Mouse (Mus musculus) heart, embryonic 13.5 days (tissue): Measurements from ENCODE around the gene Pdzph1. TPM values are rescaled to one million over a fixed set of nuclear protein-coding genes. Genes with fewer than 3 reads are reported as not detected.

Experiments
- ATAC-seq: fragments of 200-750 bp; cut with Nextera tagmentation; 2 replicates; pipeline ENCODE4 v1.8.0; 2017; ENCODE audit warnings: moderate TSS enrichment; ENCODE audit not compliant: insufficient number of reproducible peaks, low FRiP score, low TSS enrichment; ENCODE audit errors: extremely low read depth
- H3K27ac ChIP-seq: fragments of 300-500 bp; sonication (generic); replicated peaks from 2 replicates; pipeline ENCODE4 v1.5.1; 2015; ENCODE audit warnings: moderate library complexity, mild to moderate bottlenecking, inconsistent platforms
- H3K27me3 ChIP-seq: fragments of 300-500 bp; sonication (generic); replicated peaks from 2 replicates; pipeline ENCODE4 v1.6.1; 2015; ENCODE audit warnings: mild to moderate bottlenecking, inconsistent platforms
- H3K36me3 ChIP-seq: fragments of 300-500 bp; sonication (generic); 2 replicates; pipeline ENCODE4 v1.6.1; 2015; ENCODE audit warnings: mild to moderate bottlenecking, inconsistent platforms
- H3K4me1 ChIP-seq: fragments of 300-500 bp; sonication (generic); 2 replicates; pipeline ENCODE4 v1.6.1; 2015; ENCODE audit warnings: inconsistent platforms
- H3K4me2 ChIP-seq: fragments of 300-500 bp; sonication (generic); 2 replicates; pipeline ENCODE4 v1.6.1; 2015; ENCODE audit warnings: inconsistent platforms, mild to moderate bottlenecking, moderate library complexity
- H3K4me3 ChIP-seq: fragments of 300-500 bp; sonication (generic); 2 replicates; pipeline ENCODE4 v1.5.1; 2015; ENCODE audit warnings: moderate library complexity, mild to moderate bottlenecking, inconsistent platforms
- H3K9ac ChIP-seq: fragments of 300-500 bp; sonication (generic); 2 replicates; pipeline ENCODE4 v1.6.1; 2015; ENCODE audit warnings: inconsistent platforms, mild to moderate bottlenecking, moderate library complexity
- H3K9me3 ChIP-seq: fragments of 300-500 bp; sonication (generic); 2 replicates; pipeline ENCODE4 v1.6.1; 2016; ENCODE audit warnings: inconsistent platforms
- WGBS: fragments of 180-500 bp; shearing (Covaris S2); methylation state at CpG from one replicate; pipeline ENCODE4 v1.1.7; 2015; ENCODE audit warnings: mixed read lengths; 5-methylcytosine and 5-hydroxymethylcytosine counted together
- polyA plus RNA-seq: library from polyadenylated mRNA; unstranded; fragments of >200 nt; fragmentation: Nextera tagmentation; extraction: Ambion mirVana; gene quantifications from 2 replicates; pipeline ENCODE4 v1.2.1, GENCODE M21; 2015

The Pdzph1 gene
- polyA plus RNA-seq, 1 experiment from 2014 or later = not detected

GRCm38 (mm10) chr17:58957055-58957454 lies 34.1 kb downstream of the Pdzph1 start:
- Histone ChIP-seq H3K27me3 (no peaks in the 10 kb centered on the region), H3K9me3 (no peaks in the 10 kb centered on the region), H3K36me3 (no peaks in the 10 kb centered on the region), H3K27ac (no peak overlapping the region), H3K4me2 (no peak overlapping the region), H3K9ac (no peak overlapping the region), H3K4me3 (no peak overlapping the region), H3K4me1 (no peaks in the 10 kb centered on the region)
- WGBS = 88% methylated on average over 1 of the region's 1 CpGs
- no peak for ATAC-seq

GRCm38 (mm10) chr17:58943015-58943822 lies 48.0 kb downstream of the Pdzph1 start:
- WGBS = 70% methylated on average over 10 of the region's 10 CpGs

GRCm38 (mm10) chr17:58938598-58938997 lies 52.6 kb downstream of the Pdzph1 start:
- H3K4me1 ChIP-seq = no peaks in the 10 kb centered on the region
- no peak overlapping the region for H3K4me2 ChIP-seq
- no peaks in the 10 kb centered on the region for H3K36me3 ChIP-seq
- WGBS = 52% methylated on average over 1 of the region's 1 CpGs
- no peak for ATAC-seq
- H3K9ac ChIP-seq = no peak overlapping the region
- H3K27me3 ChIP-seq = no peaks in the 10 kb centered on the region
- no peak overlapping the region for H3K4me3 ChIP-seq
- no peak overlapping the region for H3K27ac ChIP-seq
- H3K9me3 ChIP-seq = no peaks in the 10 kb centered on the region

More at GRCm38 (mm10) chr17:58943015-58943822, 48.0 kb downstream of the Pdzph1 start:
- H3K27me3 ChIP-seq = no peaks in the 10 kb centered on the region
- H3K4me2 ChIP-seq = no peak overlapping the region
- no peak overlapping the region for H3K27ac ChIP-seq
- no peaks in the 10 kb centered on the region for H3K4me1 ChIP-seq
- no peak overlapping the region for H3K9ac ChIP-seq
- no peaks in the 10 kb centered on the region for H3K9me3 ChIP-seq
- no peak for ATAC-seq
- H3K36me3 ChIP-seq = no peaks in the 10 kb centered on the region
- no peak overlapping the region for H3K4me3 ChIP-seq

GRCm38 (mm10) chr17:58937533-58937932 lies 53.6 kb downstream of the Pdzph1 start:
- no peak overlapping the region for H3K27ac ChIP-seq
- H3K9ac ChIP-seq = no peak overlapping the region
- ATAC-seq = no peak
- WGBS = 45% methylated on average over 4 of the region's 4 CpGs
- H3K4me3 ChIP-seq = no peak overlapping the region
- no peaks in the 10 kb centered on the region for H3K27me3 ChIP-seq
- H3K9me3 ChIP-seq = no peaks in the 10 kb centered on the region
- no peaks in the 10 kb centered on the region for H3K36me3 ChIP-seq
- H3K4me1 ChIP-seq = no peaks in the 10 kb centered on the region
- H3K4me2 ChIP-seq = no peak overlapping the region

GRCm38 (mm10) chr17:58932983-58933280 lies 58.2 kb downstream of the Pdzph1 start:
- Histone ChIP-seq H3K9ac (no peak overlapping the region), H3K4me3 (no peak overlapping the region), H3K9me3 (no peaks in the 10 kb centered on the region), H3K4me1 (no peaks in the 10 kb centered on the region), H3K27me3 (no peaks in the 10 kb centered on the region), H3K36me3 (no peaks in the 10 kb centered on the region), H3K4me2 (no peak overlapping the region), H3K27ac (no peak overlapping the region)
- no peak for ATAC-seq
- 32% methylated on average over 1 of the region's 1 CpGs for WGBS

GRCm38 (mm10) chr17:58932279-58932982 lies 58.7 kb downstream of the Pdzph1 start:
- 19% methylated on average over 2 of the region's 2 CpGs for WGBS

GRCm38 (mm10) chr17:58924754-58925546 lies 66.2 kb downstream of the Pdzph1 start:
- no peaks in the 10 kb centered on the region for H3K9me3 ChIP-seq
- WGBS = 47% methylated on average over 10 of the region's 10 CpGs
- H3K4me1 ChIP-seq = no peaks in the 10 kb centered on the region
- no peak overlapping the region for H3K9ac ChIP-seq
- no peak for ATAC-seq
- H3K27me3 ChIP-seq = no peaks in the 10 kb centered on the region
- H3K36me3 ChIP-seq = no peaks in the 10 kb centered on the region
- no peak overlapping the region for H3K27ac ChIP-seq
- no peak overlapping the region for H3K4me2 ChIP-seq
- no peak overlapping the region for H3K4me3 ChIP-seq

More at GRCm38 (mm10) chr17:58932279-58932982, 58.7 kb downstream of the Pdzph1 start:
- no peak overlapping the region for H3K4me2 ChIP-seq
- no peaks in the 10 kb centered on the region for H3K4me1 ChIP-seq
- ATAC-seq = no peak
- no peaks in the 10 kb centered on the region for H3K9me3 ChIP-seq
- H3K27me3 ChIP-seq = no peaks in the 10 kb centered on the region
- H3K36me3 ChIP-seq = no peaks in the 10 kb centered on the region
- H3K9ac ChIP-seq = no peak overlapping the region
- H3K27ac ChIP-seq = no peak overlapping the region
- H3K4me3 ChIP-seq = no peak overlapping the region

- 72% methylated on average over 11 of the region's 11 CpGs for WGBS
- no peaks in the 10 kb centered on the region for H3K9me3 ChIP-seq
Measured at GRCm38 (mm10) chr17:58923901-58924476, 67.2 kb downstream of the Pdzph1 start.

GRCm38 (mm10) chr17:58923316-58923866 lies 67.8 kb downstream of the Pdzph1 start:
- no peaks in the 10 kb centered on the region for H3K9me3 ChIP-seq
- H3K27me3 ChIP-seq = no peaks in the 10 kb centered on the region
- ATAC-seq = no peak
- H3K27ac ChIP-seq = no peak overlapping the region
- H3K4me3 ChIP-seq = no peak overlapping the region
- no peaks in the 10 kb centered on the region for H3K4me1 ChIP-seq
- H3K4me2 ChIP-seq = no peak overlapping the region
- H3K9ac ChIP-seq = no peak overlapping the region
- WGBS = 68% methylated on average over 7 of the region's 7 CpGs
- no peaks in the 10 kb centered on the region for H3K36me3 ChIP-seq

More at GRCm38 (mm10) chr17:58923901-58924476, 67.2 kb downstream of the Pdzph1 start:
- H3K27ac ChIP-seq = no peak overlapping the region
- H3K27me3 ChIP-seq = no peaks in the 10 kb centered on the region
- H3K4me1 ChIP-seq = no peaks in the 10 kb centered on the region
- no peak overlapping the region for H3K9ac ChIP-seq
- no peaks in the 10 kb centered on the region for H3K36me3 ChIP-seq
- ATAC-seq = no peak
- no peak overlapping the region for H3K4me2 ChIP-seq
- no peak overlapping the region for H3K4me3 ChIP-seq

- no peak overlapping the region for H3K4me3 ChIP-seq
- H3K27ac ChIP-seq = no peak overlapping the region
- no peaks in the 10 kb centered on the region for H3K27me3 ChIP-seq
- no peaks in the 10 kb centered on the region for H3K4me1 ChIP-seq
- no peak for ATAC-seq
- WGBS = 59% methylated on average over 2 of the region's 2 CpGs
- H3K9me3 ChIP-seq = no peaks in the 10 kb centered on the region
- H3K36me3 ChIP-seq = no peaks in the 10 kb centered on the region
- H3K9ac ChIP-seq = no peak overlapping the region
- no peak overlapping the region for H3K4me2 ChIP-seq
Measured at GRCm38 (mm10) chr17:58922821-58923220, 68.4 kb downstream of the Pdzph1 start.

GRCm38 (mm10) chr17:58919927-58920326 lies 71.2 kb downstream of the Pdzph1 start:
- H3K36me3 ChIP-seq = no peaks in the 10 kb centered on the region
- no peak overlapping the region for H3K4me3 ChIP-seq
- H3K9ac ChIP-seq = no peak overlapping the region
- H3K4me2 ChIP-seq = no peak overlapping the region
- H3K4me1 ChIP-seq = no peaks in the 10 kb centered on the region
- H3K27ac ChIP-seq = no peak overlapping the region
- no peaks in the 10 kb centered on the region for H3K27me3 ChIP-seq
- ATAC-seq = no peak
- H3K9me3 ChIP-seq = no peaks in the 10 kb centered on the region
- 71% methylated on average over 4 of the region's 4 CpGs for WGBS
